Mouse (Mus musculus) C2C12 (cell line): ENCODE data around the gene Gimap7. TPM values are rescaled to one million over a fixed set of nuclear protein-coding genes. Genes with fewer than 3 reads are reported as not detected.

Experiments
- H3K27me3 ChIP-seq: one replicate; pipeline ENCODE4 v1.6.1; 2011; ENCODE audit not compliant: control insufficient read depth, insufficient read depth, insufficient read length
- H3K36me3 ChIP-seq: one replicate; pipeline ENCODE4 v1.6.1; 2011; ENCODE audit not compliant: control insufficient read depth, insufficient read depth
- H3K4me3 ChIP-seq: one replicate; pipeline ENCODE4 v1.5.1; 2011; ENCODE audit warnings: mild to moderate bottlenecking, control low read depth; ENCODE audit not compliant: poor library complexity, insufficient read depth, severe bottlenecking
- H3K79me2 ChIP-seq: one replicate; pipeline ENCODE4 v1.6.1; 2011; ENCODE audit not compliant: control insufficient read depth, insufficient read depth
- H3K79me3 ChIP-seq: one replicate; pipeline ENCODE4 v1.6.1; 2011; ENCODE audit warnings: low read depth, control low read depth
- H3ac ChIP-seq: one replicate; pipeline ENCODE3; 2011; ENCODE audit warnings: low read depth; ENCODE audit not compliant: control insufficient read depth, insufficient read length
- CEBPB ChIP-seq: IDR thresholded peaks from one replicate; pipeline ENCODE4 v1.6.1; 2011; ENCODE audit warnings: low read depth, mild to moderate bottlenecking, control low read depth, moderate library complexity
- CTCF ChIP-seq: IDR thresholded peaks from one replicate; pipeline ENCODE4 v1.5.1; 2011; ENCODE audit not compliant: control insufficient read depth, insufficient read depth, insufficient read length
- FOSL1 ChIP-seq: IDR thresholded peaks from one replicate; pipeline ENCODE4 v1.8.0; 2011; ENCODE audit warnings: mild to moderate bottlenecking, low read length; ENCODE audit not compliant: poor library complexity, insufficient read depth, severe bottlenecking
- MAX ChIP-seq: IDR thresholded peaks from one replicate; pipeline ENCODE4 v1.6.1; 2011; ENCODE audit warnings: mild to moderate bottlenecking, control low read depth
- MYOD1 ChIP-seq: IDR thresholded peaks from one replicate; pipeline ENCODE4 v1.6.1; 2011; ENCODE audit warnings: low read depth; ENCODE audit not compliant: control insufficient read depth, insufficient read length
- MYOG ChIP-seq: IDR thresholded peaks from one replicate; pipeline ENCODE4 v1.6.1; 2011; ENCODE audit not compliant: control insufficient read depth, insufficient read length; ENCODE audit errors: extremely low read depth
- USF1 ChIP-seq: IDR thresholded peaks from one replicate; pipeline ENCODE4 v1.6.1; 2011; ENCODE audit warnings: low read depth, mild to moderate bottlenecking, control low read depth, moderate library complexity
- polyA plus RNA-seq: library from polyadenylated mRNA; unstranded; fragments of >200 nt; fragmentation: generic; extraction: Trizol; gene quantifications from one replicate; pipeline ENCODE4 v1.2.1, GENCODE M21; 2012; ENCODE audit warnings: missing spikeins

Gene Gimap7
- polyA plus RNA-seq, 1 experiment, result not detected

DNA sequence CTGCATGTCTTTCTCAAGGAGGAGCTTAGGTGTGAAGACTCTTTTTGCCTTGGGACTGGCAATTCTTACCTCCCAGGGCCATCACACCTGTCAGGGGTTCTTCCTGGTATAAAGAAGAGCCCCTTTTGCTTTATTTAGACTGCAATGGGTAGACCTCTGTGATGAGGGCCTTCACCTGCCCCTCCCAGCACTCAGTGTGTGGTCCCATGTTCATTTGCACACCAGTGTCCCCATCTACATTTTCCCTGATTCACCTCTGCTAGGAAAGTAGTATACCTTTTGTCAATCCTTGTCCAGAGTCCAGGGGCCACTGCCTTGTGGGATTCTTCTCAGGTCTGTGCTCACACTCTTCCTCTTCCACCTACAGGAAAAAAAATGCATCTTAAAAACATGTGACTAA lies 14.3 kb upstream of the Gimap7 start:
- no peak overlapping the region for H3ac ChIP-seq
- H3K4me3 ChIP-seq, result no peak overlapping the region
- TF ChIP-seq MYOD1, result no peak
- TF ChIP-seq MYOG, result no peak
- TF ChIP-seq MAX, result no peak
- TF ChIP-seq CEBPB, result no peak
- TF ChIP-seq FOSL1, result no peak
- TF ChIP-seq CTCF, result no peak
- TF ChIP-seq USF1, result no peak
- no peaks in the 10 kb centered on the region for H3K79me2 ChIP-seq
- H3K27me3 ChIP-seq, result no peaks in the 10 kb centered on the region
- no peaks in the 10 kb centered on the region for H3K36me3 ChIP-seq
- no peaks in the 10 kb centered on the region for H3K79me3 ChIP-seq

DNA sequence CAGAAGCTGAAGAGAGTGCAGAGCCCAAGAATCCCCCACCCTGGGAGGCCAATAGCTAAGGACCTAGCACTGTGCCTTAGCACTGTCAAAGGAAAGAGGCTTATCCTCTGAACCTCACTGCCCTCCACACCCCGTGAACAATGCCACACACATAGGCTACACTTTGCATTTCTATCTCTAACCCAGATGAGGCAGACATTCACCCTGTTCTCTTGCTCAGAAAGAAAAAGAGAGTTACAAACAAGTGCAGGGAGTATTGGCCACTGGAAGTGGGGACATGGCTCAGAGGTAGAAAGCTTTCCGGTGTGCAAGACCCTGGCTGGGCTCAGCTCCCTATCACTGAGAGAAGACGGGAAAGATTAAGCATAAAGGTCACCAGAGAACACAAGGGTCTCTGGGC lies 12.3 kb upstream of the Gimap7 start:
- Histone ChIP-seq H3K79me2 (no peaks in the 10 kb centered on the region), H3K4me3 (no peak overlapping the region), H3ac (no peak overlapping the region), H3K79me3 (no peaks in the 10 kb centered on the region), H3K27me3 (no peaks in the 10 kb centered on the region), H3K36me3 (no peaks in the 10 kb centered on the region)
- no peak for TF ChIP-seq CEBPB
- no peak for TF ChIP-seq CTCF
- TF ChIP-seq MAX, result no peak
- no peak for TF ChIP-seq FOSL1
- no peak for TF ChIP-seq USF1
- no peak for TF ChIP-seq MYOD1

DNA sequence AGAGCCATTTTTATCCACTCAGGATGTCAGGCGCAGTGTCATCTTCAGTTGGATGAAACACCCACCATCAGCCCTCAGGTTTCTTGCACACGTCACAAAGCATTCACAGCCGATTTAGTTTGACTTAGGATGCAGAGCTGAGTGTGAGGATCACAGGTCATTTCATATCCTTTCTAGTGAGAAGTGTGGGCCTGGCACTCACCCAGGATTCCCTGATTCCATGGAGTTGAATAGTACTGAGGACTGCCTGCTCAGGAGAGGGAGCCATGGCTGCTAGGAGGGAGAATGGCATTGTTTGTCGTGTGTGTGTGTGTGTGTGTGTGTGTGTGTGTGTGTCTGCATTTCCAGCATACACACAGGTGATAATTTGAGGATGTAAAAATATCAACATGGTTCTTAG lies 1.9 kb downstream of the Gimap7 start:
- no peaks in the 10 kb centered on the region for H3K27me3 ChIP-seq
- no peak for TF ChIP-seq MYOG
- TF ChIP-seq MAX, result no peak
- TF ChIP-seq USF1, result no peak
- no peak for TF ChIP-seq CTCF
- TF ChIP-seq MYOD1, result no peak
- TF ChIP-seq CEBPB, result no peak
- TF ChIP-seq FOSL1, result no peak
- H3K36me3 ChIP-seq, result no peaks in the 10 kb centered on the region
- H3K79me2 ChIP-seq, result no peaks in the 10 kb centered on the region
- H3K79me3 ChIP-seq, result no peaks in the 10 kb centered on the region
- no peak overlapping the region for H3ac ChIP-seq
- no peak overlapping the region for H3K4me3 ChIP-seq

DNA sequence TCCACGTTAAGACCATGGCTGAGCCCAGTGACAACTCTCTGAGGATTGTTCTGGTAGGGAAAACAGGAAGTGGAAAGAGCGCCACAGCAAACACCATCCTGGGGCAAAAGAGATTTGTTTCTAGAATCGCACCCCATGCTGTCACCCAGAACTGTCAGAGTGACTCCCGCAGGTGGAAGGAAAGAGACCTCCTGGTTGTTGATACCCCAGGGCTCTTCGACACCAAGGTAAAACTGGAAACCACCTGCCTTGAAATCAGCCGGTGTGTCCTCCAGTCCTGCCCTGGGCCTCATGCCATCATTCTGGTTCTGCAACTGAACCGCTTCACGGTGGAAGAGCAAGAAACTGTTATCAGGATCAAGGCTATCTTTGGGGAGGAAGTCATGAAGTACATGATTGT lies 5.0 kb downstream of the Gimap7 start:
- Histone ChIP-seq H3K36me3 (no peaks in the 10 kb centered on the region), H3ac (no peak overlapping the region), H3K79me2 (no peaks in the 10 kb centered on the region), H3K4me3 (no peak overlapping the region), H3K79me3 (no peaks in the 10 kb centered on the region), H3K27me3 (no peaks in the 10 kb centered on the region)
- TF ChIP-seq FOSL1, result no peak
- no peak for TF ChIP-seq CEBPB
- TF ChIP-seq CTCF, result no peak
- no peak for TF ChIP-seq MAX
- TF ChIP-seq MYOG, result no peak
- TF ChIP-seq USF1, result no peak
- no peak for TF ChIP-seq MYOD1

DNA sequence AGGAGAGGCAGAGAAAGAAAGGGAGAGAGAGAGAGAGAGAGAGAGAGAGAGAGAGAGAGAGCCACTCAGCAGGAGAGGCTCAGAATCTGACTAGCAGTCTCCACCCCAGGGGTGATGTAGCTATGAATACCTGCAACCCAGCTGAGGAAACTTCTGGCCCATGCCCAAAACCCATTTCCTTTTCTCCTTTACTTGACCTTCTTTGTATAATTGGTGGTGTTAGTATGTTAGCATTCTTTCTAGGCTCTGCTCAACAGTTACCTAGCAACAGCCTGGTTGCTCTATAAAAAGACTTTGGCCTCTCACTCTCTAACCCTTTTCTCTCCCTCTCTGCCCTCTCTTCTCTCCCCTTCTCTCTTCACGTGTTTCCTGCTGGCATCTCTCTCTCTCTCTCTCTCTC lies 7.1 kb downstream of the Gimap7 start:
- H3K4me3 ChIP-seq, result no peak overlapping the region
- TF ChIP-seq CEBPB (no peak), CTCF (no peak), MYOG (no peak), MAX (no peak), MYOD1 (no peak), USF1 (no peak)
- no peaks in the 10 kb centered on the region for H3K79me2 ChIP-seq
- H3K79me3 ChIP-seq, result no peaks in the 10 kb centered on the region
- H3K27me3 ChIP-seq, result no peaks in the 10 kb centered on the region
- H3ac ChIP-seq, result no peak overlapping the region
- H3K36me3 ChIP-seq, result no peaks in the 10 kb centered on the region

DNA sequence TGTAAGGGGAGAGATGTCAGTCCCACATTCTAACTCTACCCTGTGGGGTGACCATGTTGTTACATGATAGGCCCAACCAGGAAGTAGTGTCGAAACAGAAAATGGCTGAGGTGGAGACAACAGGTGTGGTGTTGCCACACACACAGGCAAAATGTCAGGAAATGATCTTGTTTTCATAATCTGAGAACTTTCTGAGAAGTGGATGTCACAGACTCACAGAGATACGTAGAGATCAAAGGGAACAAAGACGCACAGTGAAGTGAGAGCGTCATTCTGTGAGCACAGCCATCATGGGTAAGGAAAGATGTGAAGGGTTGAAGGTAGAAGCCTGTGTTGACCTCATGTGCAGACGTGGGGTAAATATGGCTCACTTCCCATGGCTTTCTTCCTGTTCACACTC lies 9.3 kb downstream of the Gimap7 start:
- Histone ChIP-seq H3K36me3 (no peaks in the 10 kb centered on the region), H3K79me2 (no peaks in the 10 kb centered on the region), H3K27me3 (no peaks in the 10 kb centered on the region), H3K4me3 (no peak overlapping the region), H3K79me3 (no peaks in the 10 kb centered on the region), H3ac (no peak overlapping the region)
- TF ChIP-seq MYOG (no peak), CTCF (no peak), MYOD1 (no peak), MAX (no peak), CEBPB (no peak), FOSL1 (no peak), USF1 (no peak)
